Mouse (Mus musculus): Measurements from ENCODE around the gene Clec12a.

DNA sequence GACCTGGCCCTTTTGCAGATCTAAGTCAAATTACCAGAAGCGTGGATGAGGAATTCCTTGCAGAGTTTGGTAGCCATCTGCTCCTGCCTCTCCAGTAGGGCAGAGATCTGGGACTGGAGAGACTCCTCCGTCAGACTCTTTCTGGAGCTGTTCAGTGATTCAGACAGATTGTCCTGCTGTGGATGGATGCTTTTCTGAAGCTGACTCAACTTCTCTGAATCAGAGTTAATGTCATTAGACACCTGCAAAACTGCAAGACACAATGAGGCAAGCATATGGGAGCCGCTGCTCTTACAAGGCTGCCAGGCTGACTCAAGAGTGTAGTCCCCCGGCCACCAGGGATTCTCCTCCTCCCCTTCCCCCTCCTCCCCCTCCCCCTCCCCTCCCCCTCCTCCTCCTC, 38.0 kb downstream of the Clec12a start:
- TF ChIP-seq CTCF (IDR thresholded peaks at IDR 0.05; ENCODE audit: low read depth), result no peak
- TF ChIP-seq EP300 (IDR thresholded peaks at IDR 0.05; ENCODE audit: low read depth), result no peak
